Mouse (Mus musculus): ENCODE measurements around the gene Vmn2r76. TPM values are rescaled to one million over a fixed set of nuclear protein-coding genes. Genes with fewer than 3 reads are reported as not detected.

Vmn2r76 gene
- 0.02 TPM for polyA plus RNA-seq (2017; shearing (Covaris generic))

DNA sequence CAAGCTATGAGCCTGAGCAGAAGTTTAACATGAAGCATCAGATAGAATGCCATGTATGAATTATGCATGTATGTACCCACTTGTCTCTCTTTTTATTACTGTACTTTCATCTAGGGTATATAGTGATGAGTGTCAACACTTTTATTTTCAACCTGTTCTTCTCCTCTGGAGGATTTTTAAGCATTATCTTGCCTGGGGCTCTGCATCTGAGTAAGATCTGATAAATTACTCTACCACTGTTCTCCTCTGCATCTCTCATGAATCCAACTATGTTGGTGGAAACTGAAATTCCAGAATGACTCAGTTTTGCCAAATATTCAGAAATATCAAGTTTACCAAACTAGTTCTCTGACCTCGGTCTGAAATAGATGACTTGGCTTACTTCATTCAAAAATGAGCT, at the start of gene Vmn2r76:
Gene Vmn2r76, minus strand, starts transcription at position 101 of the 400 bp plus-strand sequence.

DNA sequence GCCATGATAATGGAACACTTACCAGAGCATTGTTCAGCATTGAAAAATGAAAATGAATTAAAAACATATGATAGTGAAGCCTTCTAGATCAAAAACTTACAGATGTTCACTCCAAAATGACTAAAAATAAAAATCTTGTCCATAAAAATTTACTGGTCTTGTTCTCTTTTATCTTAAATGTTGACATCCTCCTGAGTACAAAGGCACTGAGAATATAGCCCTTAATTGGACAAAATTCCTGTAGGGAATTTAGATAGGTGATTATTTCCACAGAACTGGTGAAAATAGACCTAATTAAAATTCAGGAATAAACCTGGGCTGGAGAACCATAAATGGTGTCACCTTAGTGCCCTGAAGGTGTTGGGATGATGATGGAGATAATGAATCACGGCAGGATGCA, 31.0 kb upstream of the Vmn2r76 start, which contains the start of gene Olfr310:
Gene Olfr310, minus strand, starts transcription at position 101 of the 400 bp plus-strand sequence.

DNA sequence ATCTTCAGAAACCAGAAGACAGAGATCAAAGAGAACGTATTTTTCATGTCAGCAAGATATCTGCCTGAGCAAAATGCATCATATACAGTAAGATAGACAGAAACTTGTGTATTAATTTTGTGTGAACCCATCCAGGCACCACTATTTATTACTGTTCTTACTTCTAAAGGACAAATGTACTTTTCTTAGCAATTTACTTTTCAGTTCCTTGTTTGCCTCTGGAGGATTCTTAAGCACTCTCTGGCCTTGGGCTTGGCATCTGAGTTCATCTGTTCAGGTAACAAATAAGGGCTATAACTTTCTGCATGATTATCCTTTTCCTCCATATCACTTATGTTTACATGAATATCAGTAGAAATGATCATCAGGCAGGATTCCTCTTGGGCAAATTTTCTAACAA, 74.4 kb downstream of the Vmn2r76 start, which contains the start of gene Vmn2r75:
Gene Vmn2r75, minus strand, starts transcription at position 101 of the 400 bp plus-strand sequence.

Other genes starting within 250 kb of the Vmn2r76 start
- gene Vmn2r75, start 74.5 kb downstream of the Vmn2r76 start, polyA plus RNA-seq (2017; shearing (Covaris generic)), result not detected
- not detected for gene Olfr310, start 30.9 kb upstream of the Vmn2r76 start, polyA plus RNA-seq (2017; shearing (Covaris generic))
- not detected for gene Olfr309, start 67.4 kb upstream of the Vmn2r76 start, polyA plus RNA-seq (2017; shearing (Covaris generic))
- not detected for gene Olfr308, start 79.3 kb upstream of the Vmn2r76 start, polyA plus RNA-seq (2017; shearing (Covaris generic))
- not detected for gene Olfr307, start 91.3 kb upstream of the Vmn2r76 start, polyA plus RNA-seq (2017; shearing (Covaris generic))
- gene Olfr305, start 120.6 kb upstream of the Vmn2r76 start, polyA plus RNA-seq (2017; shearing (Covaris generic)), result not detected
- not detected for gene Olfr304, start 140.3 kb upstream of the Vmn2r76 start, polyA plus RNA-seq (2017; shearing (Covaris generic))
- not detected for gene Olfr303, start 151.5 kb upstream of the Vmn2r76 start, polyA plus RNA-seq (2017; shearing (Covaris generic))
- not detected for gene Olfr301, start 157.5 kb upstream of the Vmn2r76 start, polyA plus RNA-seq (2017; shearing (Covaris generic))
- not detected for gene Olfr299, start 213.6 kb upstream of the Vmn2r76 start, polyA plus RNA-seq (2017; shearing (Covaris generic))
- gene Olfr298, start 246.2 kb upstream of the Vmn2r76 start, polyA plus RNA-seq (2017; shearing (Covaris generic)), result not detected